Mouse (Mus musculus): Measurements from ENCODE around the gene Adk.
"Not testable (repeated sequence)": the region's sequence is repeated elsewhere in the genome, so short reads cannot be mapped to it uniquely, and the experiment has no call there.

Adk gene

DNA sequence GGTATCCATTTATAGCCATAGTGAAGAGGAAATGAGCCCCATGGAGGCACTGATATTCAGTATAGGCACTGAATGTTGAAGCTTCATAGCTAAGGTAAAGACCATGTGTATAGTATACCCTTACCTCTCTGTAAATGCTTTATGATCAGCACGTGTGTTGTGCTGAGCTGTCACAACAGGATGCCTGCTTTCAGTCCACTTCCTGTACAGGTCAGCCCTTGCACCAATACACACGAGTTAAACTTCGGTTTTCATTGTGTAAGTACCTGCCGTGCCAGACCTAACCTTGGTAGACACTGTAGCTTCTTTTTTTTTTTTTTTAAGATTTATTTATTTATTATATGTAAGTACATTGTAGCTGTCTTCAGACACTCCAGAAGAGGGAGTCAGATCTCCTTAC is 381.0 kb downstream of the Adk start:
- no peak for DNase-seq (ENCODE audit: low read depth, low spot score)

DNA sequence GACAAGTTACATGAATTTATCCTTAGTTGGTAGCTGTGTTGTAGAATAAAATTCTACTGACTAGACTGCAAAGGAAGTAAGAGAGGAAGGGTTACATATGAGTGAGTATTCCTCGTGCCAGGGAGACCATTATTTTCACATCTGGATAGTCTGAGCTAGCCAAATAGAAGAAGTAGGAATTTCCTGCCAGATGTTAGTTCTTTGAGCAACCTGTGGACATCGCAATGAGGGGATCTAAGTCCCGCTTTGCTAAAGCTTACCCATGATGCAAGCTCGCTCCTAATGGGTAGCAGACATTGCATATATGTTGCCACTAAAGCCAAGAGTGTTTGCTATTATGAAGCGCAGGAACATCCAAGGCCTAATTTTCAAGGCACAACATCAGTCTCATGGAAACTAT is 381.6 kb downstream of the Adk start:
- DNase-seq (ENCODE audit: low read depth, low spot score) = no peak

DNA sequence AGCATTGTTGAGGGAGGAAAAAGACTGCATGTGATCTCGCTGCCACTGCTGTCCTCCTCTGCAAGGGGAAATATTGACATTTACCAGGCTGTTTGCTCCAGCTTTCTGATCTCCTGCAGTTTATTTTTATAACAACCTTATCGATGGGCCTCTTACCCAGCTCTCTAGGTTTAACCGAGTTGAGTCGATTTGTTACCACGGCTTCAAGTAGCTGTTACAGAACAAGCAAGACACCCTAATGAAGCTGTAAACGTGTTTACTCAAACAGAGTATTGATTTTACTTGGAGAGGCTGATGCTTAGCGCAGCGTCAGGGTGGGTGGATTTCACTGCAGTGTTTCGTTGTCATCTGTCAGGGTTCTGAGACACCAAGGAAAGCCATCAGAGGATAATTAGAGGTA is 382.3 kb downstream of the Adk start:
- DNase-seq (ENCODE audit: low read depth, low spot score) = no peak

DNA sequence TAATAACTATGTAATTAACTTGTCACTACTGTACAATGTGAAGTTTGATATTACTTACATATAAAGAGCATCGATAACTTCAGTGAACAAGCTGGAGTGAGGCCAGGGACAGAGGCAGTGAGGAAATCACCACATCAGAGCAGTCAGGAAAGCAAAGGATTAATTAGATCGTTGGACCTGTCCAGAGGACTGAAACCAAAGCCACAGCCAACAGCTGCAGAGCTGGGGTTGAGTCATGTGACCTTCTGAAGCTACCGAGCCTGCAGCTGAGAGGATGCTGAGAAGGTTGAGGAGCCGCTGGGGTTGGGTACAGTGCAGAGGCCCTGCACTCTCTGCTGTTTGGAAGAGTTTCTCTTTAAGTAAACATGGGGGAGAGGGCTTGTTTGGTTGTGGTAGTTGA is 387.4 kb downstream of the Adk start:
- DNase-seq (ENCODE audit: low read depth, low spot score) = no peak

DNA sequence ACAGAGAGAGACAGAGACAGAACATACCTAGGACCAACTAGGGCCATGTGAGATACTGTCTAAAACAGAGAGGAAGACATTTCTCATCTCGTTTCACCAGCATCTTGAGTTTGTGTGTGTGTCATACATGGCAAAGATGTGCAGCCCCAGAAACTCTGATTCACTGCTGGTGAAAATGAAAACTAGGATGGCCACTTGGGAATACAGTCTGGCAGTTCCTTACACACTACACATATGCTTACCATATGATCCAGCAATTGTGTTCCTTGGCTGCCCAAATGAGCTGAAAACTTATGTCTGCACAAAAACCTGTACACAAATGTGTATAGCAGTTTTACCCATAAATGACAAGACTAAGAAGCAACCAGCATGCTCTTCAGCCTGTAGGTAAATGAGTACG is 388.2 kb downstream of the Adk start:
- no peak for DNase-seq (ENCODE audit: low read depth, low spot score)

DNA sequence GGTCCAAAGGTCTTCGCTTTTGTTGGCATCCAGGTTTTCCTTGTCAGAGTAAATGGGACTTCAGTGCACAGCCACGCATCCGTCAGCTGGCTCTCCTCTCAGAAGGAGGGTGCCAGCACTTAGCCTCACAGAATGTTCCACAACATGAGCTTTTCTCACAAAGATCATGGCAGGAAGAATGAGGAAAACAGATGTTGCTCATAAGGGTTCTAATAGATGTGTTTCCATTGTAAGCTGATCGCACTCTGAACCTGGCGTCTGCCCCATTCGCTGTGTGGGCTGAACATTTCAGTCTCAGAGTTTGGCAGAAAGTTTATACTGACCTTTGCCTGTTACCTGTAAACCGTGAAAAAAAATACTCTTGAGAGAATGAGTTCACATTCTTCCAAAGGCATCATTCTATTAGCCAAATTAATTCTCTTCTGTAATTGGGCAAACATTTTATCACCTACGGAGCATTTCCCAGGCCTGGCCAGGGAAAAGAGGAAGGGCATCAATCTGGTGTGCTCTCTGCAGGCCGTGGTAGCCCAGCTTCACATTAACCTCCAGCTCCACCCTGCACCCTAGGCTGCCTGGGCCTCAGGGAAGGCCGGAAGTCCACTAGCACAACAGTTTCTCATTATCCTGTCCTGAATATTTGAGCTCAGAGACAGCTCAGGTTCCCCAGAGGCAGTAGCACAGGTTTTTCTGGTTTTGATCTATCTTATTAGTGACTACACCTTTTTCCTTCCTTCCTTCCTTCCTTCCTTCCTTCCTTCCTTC is 389.6 kb downstream of the Adk start:
- DNase-seq (ENCODE audit: low read depth, low spot score) = no peak

DNA sequence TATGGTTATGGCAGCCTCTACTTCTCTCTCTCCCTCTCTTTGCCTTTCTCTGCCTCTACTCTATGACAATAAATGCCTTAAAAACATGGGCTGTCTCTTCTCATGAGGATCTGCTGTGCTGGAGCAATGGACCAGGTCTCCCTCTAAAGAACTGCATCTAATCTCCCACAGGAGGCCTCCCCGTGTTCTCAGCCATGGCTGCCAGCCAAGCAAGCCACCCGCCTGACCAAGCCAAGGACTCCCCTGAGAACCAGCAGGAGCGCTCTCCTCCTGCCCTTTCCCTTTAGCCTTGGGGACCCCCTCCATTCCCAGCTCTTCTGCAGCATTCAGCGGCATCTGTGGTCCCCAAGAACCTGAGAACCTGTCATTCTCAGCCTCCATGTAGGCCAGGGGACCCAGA is 400.2 kb downstream of the Adk start:
- no peak for DNase-seq (ENCODE audit: low read depth, low spot score)

DNA sequence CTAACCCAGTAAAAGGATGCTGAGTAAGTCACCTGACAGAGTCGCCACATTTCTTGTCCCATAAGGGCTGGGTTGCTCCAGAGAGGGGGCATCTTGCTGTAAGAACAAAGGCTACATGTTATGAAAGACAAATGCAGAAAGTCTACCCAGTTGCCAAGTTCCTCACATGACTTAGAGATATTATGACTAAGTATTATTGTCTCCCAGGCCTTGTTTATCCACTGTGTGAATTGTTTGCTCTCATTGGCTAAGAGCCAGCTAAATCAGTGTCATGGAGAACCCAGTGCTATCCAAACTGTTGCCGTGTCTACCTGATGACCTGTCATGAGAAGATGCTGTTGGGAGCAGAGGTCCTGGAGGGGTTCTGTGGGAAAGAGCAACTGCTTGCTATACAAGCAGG is 401.5 kb downstream of the Adk start:
- no peak for DNase-seq (ENCODE audit: low read depth, low spot score)

DNA sequence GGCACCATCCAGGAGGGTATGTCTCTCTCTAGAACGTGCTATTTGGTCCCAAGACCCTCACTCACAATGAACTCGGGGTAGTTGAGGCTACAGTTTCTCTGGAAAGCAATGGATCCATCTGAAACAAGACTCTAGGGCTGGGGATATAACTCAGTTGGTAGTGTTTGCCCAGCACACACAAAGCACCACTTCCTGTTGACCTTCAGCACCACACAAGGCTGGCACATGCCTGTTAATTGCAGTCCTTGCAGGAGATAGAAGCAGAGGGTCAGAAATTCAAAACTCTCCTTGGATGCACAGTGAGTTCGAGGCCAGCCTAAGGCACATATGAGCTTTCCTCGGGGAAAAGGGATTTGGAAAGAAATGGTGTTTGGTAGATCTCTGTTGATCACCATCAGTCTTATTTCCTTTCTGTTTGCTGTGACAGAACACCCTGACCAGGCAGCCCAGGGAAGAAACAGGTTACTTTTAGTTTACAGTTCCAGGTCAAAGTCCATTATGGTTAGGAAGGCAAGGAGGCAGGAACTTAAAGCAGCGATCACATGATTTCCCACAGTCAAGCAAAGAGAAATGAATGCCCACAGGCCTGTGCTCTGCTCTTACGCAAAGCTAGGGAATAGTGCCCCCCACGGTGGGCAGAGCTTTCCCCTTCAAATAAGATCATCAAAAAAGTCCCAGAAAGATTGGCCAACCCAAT is 403.4 kb downstream of the Adk start:
- no peak for DNase-seq (ENCODE audit: low read depth, low spot score)

DNA sequence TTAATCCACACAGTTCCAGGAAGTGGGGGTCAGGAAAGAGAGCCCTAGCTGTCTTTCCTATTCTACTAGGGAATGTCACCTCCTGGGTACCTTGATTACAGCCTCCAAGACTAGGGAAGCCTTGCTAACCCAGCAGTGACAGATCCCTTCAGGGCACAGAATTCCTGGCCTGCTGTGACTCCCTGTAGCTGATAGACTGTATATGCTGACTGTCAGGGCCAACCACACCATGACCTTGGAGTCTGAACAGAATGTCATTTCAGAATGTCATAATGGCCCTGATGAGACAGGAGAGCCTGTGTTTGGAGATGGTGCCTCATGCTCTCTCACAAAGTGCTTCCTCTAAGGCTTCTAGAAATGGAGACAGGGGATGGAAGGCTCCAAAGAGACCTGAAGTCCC is 404.2 kb downstream of the Adk start:
- no peak for DNase-seq (ENCODE audit: low read depth, low spot score)

DNA sequence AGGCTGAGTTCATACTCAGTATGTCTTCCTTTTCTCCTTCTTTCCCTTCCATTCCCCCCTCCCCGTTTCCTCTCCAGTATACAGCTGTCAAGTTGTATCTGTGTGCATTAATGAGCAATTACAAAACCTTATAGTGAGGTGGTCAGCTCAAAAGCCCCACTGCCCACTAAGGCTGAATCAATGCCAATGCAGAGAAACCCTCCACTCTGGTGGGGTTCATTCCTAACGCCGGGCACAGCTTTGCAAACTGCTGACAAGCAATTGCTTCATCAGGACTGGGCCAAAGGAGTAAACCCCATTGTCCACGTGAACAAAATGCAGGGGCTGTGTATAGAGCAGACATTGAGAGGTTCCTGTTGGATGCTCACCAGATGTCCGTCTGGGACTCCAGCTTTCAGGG is 405.5 kb downstream of the Adk start:
- DNase-seq (ENCODE audit: low read depth, low spot score) = no peak

DNA sequence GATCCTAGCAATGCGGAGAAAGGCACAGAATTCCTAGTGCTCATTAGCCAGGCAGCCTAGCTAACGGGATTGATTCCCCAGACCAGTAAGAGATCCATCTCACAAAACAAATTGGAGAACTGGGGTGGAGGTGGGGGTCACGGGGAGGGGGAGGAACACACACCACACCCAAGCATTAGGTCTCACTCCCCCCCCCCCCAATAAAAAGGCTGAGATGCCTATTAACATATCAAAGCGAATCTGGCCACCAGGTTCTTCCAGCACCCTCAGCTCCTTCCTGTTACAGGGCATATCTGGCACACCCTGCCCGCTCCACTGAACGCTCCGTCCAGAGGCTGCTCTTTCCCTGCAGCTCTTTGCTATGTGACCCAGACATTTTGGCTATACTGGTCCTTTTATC is 406.3 kb downstream of the Adk start:
- no peak for DNase-seq (ENCODE audit: low read depth, low spot score)

DNA sequence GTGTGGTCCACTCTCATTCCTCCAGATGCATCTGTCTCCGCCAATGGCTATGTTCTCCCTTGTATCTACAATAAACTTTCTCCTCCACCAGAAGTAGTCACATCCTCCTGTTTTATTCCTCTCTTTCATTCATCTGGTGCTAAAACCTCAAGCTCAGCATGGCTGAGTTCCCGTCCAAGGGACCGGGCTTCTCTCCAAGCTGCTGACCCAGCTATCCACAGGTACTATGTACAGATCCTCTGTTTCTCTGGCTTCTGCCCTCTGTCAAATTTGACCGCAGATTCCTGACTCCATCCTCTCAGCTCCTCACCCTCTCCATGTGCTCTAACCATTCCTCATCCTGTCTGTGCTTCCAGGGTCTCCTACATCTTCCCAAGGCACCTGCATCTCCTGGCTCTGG is 406.8 kb downstream of the Adk start:
- DNase-seq (ENCODE audit: low read depth, low spot score) = no peak

DNA sequence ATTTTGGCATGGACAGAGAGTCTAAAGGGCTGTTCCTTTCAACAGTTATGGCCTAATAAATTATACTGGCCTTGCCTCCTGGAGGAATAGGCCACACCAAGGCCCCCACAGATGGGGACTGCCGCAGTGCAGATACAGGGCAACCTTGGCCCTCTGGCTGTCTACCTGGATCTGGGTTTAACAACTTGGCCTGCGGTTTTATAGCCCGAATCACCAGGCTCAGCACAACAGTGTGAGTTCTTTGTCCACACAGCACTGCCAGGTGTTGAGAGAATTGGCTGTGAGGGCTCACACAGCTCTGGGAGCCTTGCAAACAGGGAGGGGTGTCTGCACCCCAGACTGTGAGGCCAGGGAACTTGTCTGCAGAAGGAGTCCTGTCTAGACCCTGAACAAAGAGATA is 410.0 kb downstream of the Adk start:
- no peak for DNase-seq (ENCODE audit: low read depth, low spot score)

DNA sequence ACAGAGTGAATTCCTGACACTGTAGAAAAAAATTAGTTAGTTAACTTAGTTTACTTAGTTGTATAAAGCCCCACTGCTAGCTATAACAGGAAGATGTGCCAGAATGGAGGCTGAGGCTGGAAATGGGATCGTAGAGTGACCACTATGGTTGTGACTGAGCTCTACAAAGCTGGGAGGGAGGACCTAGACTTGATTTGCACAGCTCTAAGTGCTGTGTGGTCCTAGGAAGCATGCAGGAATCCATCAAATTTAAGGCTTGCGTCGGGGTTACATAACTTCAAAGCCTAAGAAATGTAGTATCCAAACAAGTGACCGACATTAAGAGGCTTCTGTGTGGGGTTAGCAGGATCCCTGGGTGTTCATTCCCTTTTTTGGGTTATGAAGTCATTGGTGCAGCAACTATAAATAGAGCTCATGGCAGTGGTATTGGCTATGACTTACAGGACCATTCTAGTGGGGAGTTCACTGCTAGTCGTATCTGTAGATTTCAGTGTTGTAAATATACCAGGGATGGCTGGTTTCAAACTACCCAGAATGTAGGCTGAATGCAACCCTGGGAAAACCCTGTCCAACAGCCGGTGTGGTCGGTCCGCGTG is 410.8 kb downstream of the Adk start:
- no peak for DNase-seq (ENCODE audit: low read depth, low spot score)

DNA sequence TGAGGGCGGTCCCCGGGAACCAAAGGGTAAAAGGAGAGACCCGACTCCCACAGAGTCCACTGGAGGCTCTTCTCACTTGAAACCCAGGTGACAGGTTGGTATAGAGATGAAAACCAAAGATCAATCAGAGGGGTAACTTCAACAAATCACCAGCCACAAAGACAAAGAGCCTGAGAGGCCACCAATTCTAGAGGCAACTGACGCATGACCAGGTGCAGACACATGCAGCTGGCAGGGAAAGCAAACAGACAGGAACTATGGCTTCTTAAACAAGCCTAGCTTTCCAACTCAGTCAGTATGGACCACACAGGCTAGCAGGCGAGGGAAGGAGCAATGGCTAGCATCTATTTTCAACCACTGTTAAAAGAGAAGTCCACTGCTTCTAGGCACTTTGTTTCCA is 418.0 kb downstream of the Adk start:
- no peak for DNase-seq (ENCODE audit: low read depth, low spot score)

DNA sequence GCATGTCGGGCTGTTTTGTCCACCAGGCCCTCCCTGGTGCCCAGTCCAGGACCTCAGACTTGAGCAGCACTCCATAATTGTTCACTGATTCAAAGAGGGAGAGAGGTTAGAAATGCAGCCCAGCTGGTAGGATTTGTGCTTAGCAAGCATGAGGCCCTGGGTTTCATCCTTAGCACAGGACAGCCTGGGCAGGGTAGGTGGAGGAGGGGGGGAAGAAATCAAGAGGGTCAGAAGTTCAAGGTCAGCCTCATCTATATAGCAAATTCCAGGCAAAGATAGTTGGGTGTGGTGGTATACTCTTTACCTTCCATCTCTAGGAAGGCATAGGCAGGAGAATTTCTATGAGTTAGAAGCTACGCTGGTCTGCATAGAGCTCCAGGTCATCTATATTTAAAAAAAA is 419.6 kb downstream of the Adk start:
- no peak for DNase-seq (ENCODE audit: low read depth, low spot score)

DNA sequence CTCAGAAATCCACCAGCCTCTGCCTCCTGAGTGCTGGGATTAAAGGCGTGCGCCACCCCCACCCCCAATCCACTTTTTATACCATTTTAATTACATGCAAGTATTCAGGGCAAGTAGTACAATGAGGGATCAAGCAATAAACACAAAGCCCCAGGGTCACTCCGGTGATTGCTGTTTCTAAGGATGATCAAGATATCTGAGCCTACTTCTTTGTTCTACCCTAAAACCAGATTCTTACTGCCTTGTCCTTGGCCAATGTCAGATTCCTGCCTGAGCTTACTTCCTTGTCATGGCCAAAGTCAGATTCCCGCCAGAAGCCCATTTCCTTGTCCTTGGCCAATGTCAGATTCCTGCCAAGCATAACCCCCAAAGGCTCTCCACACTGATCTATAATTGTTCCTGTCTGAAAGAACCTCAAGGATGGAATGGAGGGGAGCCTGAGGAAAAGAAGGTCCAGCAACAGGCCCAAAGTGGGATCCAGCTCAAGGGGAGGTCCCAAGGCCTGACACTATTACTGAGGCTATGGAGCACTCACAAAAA is 422.3 kb downstream of the Adk start:
- DNase-seq (ENCODE audit: low read depth, low spot score) = not testable (repeated sequence)

DNA sequence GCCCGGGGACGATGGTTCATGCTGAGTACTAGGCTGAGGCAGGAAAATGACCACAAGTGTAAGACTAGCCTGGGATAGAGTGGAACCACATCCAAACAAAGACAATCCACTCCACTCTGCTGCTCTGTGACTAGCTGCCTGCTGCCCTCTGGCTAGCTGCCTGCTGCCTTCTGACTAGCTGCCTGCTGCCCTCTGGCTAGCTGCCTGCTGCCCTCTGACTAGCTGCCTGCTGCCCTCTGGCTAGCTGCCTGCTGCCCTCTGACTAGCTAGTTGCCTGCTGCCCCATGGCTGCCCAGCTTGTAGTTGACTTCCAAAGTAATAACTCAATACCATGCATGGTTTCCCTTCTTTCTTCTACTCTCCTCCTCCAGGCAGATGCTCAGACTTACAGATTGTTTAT is 424.8 kb downstream of the Adk start:
- DNase-seq (ENCODE audit: low read depth, low spot score) = no peak

DNA sequence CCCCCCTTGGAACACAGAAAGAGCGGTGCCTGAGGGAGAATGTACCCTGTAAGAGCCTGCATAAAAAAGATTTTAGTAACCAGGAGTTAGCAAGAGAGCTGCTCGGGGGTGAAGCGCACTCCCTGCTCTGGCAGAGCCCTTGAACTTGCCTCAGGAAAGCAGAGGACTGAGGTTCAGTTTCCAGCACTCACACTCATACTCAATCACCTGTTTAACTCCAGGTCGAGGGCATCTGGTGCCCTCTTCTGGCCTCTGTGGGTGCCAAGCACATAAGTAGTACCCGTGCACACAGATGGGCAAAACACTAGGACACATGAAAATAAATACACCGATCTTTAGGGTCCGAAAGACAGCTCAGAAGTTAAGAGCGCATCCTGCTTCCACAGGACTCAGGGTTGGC is 427.2 kb downstream of the Adk start:
- no peak for DNase-seq (ENCODE audit: low read depth, low spot score)

DNA sequence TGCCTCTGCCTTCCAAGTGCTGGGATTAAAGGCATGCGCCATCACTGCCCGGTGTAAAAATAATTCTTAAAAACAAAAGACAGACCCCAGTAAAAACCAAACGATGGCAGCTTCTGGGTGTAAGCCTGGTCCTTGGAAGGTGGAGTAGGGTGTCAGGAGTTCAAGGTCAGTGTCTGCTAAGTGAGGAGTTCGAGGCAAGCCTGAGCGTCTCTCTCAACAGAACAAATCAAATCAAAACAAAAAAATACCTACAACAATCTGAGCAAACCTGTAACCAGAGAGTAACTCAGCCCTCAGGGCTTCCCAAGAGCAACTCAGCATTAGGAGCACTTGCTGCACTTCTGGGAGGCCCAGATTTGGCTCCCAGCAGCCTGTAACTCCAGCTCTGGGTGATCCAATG is 427.8 kb downstream of the Adk start:
- DNase-seq (ENCODE audit: low read depth, low spot score) = no peak

DNA sequence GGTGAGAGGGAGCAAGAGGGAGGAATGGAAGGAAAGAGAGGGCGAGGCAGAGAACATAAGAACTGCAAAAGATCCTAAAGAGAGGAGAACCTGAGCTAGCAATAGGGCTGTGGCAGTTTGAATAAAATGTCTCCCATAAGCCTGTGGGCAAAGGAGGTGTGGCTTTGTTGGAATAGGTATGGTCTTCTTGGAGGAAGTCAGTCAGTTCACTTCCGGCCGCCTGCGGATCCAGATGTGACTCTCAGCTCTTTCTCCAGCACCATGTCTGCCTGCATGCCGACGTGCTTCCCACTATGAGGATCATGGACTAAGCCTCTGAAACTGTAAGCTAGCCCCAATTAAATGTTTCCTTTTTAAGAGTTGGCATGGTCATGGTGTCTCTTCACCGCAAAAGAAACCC is 428.9 kb downstream of the Adk start, which contains the start of gene Kat6b:
Kat6b (plus strand) TSS at position 204 of the 400 bp plus-strand sequence.
- DNase-seq (ENCODE audit: low read depth, low spot score) = no peak

DNA sequence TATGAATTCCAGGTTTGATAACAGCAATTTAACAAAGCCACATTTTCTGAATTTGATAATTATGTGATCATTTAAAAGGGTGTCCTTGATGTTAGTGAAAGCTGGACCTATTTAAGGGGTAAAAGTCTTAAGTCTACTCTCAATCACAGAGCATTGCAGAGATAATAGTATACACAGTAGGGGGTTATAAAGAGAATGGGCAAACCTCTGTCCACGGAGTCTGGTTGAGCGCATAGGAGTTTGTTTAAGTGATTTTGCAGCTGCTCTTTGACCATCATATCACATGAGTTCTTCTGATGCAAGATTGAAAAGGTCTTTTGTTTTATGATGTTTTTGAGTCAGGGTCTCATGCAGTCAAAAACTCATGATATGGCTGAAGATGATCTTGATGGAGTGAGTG is 431.8 kb downstream of the Adk start:
- DNase-seq (ENCODE audit: low read depth, low spot score) = no peak

Data from CD4-positive helper T cell, adult 2 months (primary cell).